Mouse (Mus musculus) bone marrow, adult 2 months (tissue): ENCODE data around the gene Hdac6. TPM values are rescaled to one million over a fixed set of nuclear protein-coding genes. Genes with fewer than 3 reads are reported as not detected.
"Not testable (repeated sequence)": the region's sequence is repeated elsewhere in the genome, so short reads cannot be mapped to it uniquely, and the experiment has no call there.

ENCODE experiments used
- H3K27ac ChIP-seq: fragments of 200-500 bp; 2 replicates; pipeline ENCODE4 v1.5.1; 2012; ENCODE audit warnings: low read depth, mild to moderate bottlenecking, control low read depth, inconsistent platforms, low read length; ENCODE audit not compliant: control insufficient read depth, poor library complexity, insufficient read depth
- H3K4me1 ChIP-seq: fragments of 200-500 bp; 2 replicates; pipeline ENCODE4 v1.6.1; 2011; ENCODE audit warnings: low read length; ENCODE audit not compliant: control insufficient read depth, insufficient read depth
- H3K4me3 ChIP-seq: fragments of 200-500 bp; replicated peaks from 2 replicates; pipeline ENCODE3; 2011; ENCODE audit warnings: mild to moderate bottlenecking, low read depth, low read length, control low read depth; ENCODE audit not compliant: control insufficient read depth
- CTCF ChIP-seq: fragments of 200-500 bp; IDR thresholded peaks from 2 replicates; pipeline ENCODE4 v1.5.1; 2011; ENCODE audit warnings: low read length, control low read depth; ENCODE audit not compliant: control insufficient read depth, insufficient read depth
- POLR2A ChIP-seq: fragments of 200-500 bp; IDR thresholded peaks from 2 replicates; pipeline ENCODE4 v1.6.1; 2011; ENCODE audit warnings: low read depth, mild to moderate bottlenecking, control low read depth, low read length, borderline replicate concordance; ENCODE audit not compliant: control insufficient read depth
- WGBS: fragments of 180-500 bp; shearing (Covaris S2); methylation state at CpG from one replicate; pipeline ENCODE4 v1.1.7; 2018; 5-methylcytosine and 5-hydroxymethylcytosine counted together
- polyA plus RNA-seq: library from polyadenylated mRNA; stranded (reverse); fragments of >200 nt; gene quantifications from 2 replicates; pipeline ENCODE4 v1.2.4, GENCODE M21; 2011; ENCODE audit warnings: low replicate concordance; ENCODE audit not compliant: missing spikeins, insufficient read depth, insufficient read length

Hdac6 gene
- polyA plus RNA-seq, 1 experiment = 17.0 TPM

GRCm38 (mm10) chrX:7936874-7937273, 10.8 kb downstream of the Hdac6 start:
- WGBS = 52% methylated on average over 11 of the region's 11 CpGs
- H3K4me3 ChIP-seq = no peak overlapping the region
- no peak for TF ChIP-seq POLR2A
- no peak for TF ChIP-seq CTCF
- H3K4me1 ChIP-seq = no peaks in the 10 kb centered on the region
- no peak overlapping the region for H3K27ac ChIP-seq

- WGBS = 32% methylated on average over 19 of the region's 19 CpGs
- Histone ChIP-seq H3K27ac (no peak within 1 kb of the TSS), H3K4me1 (no peaks in the 10 kb centered on the region), H3K4me3 (no peak within 1 kb of the TSS)
- no peak for TF ChIP-seq CTCF
- TF ChIP-seq POLR2A = no peak
Measured at GRCm38 (mm10) chrX:7928270-7928790, 19.4 kb downstream of the Hdac6 start, which contains the start of gene Eras. Gene Eras (minus strand): TSS chrX:7928607.

- 21% methylated on average over 10 of the region's 10 CpGs for WGBS
- Histone ChIP-seq H3K4me1 (no peaks in the 10 kb centered on the region), H3K4me3 (no peak overlapping the region), H3K27ac (no peak overlapping the region)
- TF ChIP-seq POLR2A (no peak), CTCF (no peak)
Measured at GRCm38 (mm10) chrX:7927116-7927515, 20.6 kb downstream of the Hdac6 start.

GRCm38 (mm10) chrX:7926266-7926665, 21.4 kb downstream of the Hdac6 start:
- no peak overlapping the region for H3K27ac ChIP-seq
- TF ChIP-seq CTCF (no peak), POLR2A (no peak)
- no peaks in the 10 kb centered on the region for H3K4me1 ChIP-seq
- H3K4me3 ChIP-seq = no peak overlapping the region
- 74% methylated on average over 6 of the region's 6 CpGs for WGBS

- WGBS = 7% methylated on average over 47 of the region's 48 CpGs
- H3K4me3 ChIP-seq = no peak overlapping the region
Measured at GRCm38 (mm10) chrX:7922032-7922431, 25.7 kb downstream of the Hdac6 start.

GRCm38 (mm10) chrX:7919601-7920383, 27.9 kb downstream of the Hdac6 start, which contains the start of gene Pcsk1n:
Gene Pcsk1n (plus strand): TSS chrX:7919822.
- WGBS = 19% methylated on average over 39 of the region's 40 CpGs

More at GRCm38 (mm10) chrX:7922032-7922431, 25.7 kb downstream of the Hdac6 start:
- H3K27ac ChIP-seq = no peak overlapping the region
- TF ChIP-seq POLR2A (no peak), CTCF (no peak)
- no peaks in the 10 kb centered on the region for H3K4me1 ChIP-seq

GRCm38 (mm10) chrX:7917960-7918359, 29.7 kb downstream of the Hdac6 start:
- not testable (repeated sequence) for H3K4me3 ChIP-seq, H3K27ac ChIP-seq, H3K4me1 ChIP-seq
- WGBS = 42% methylated on average over 6 of the region's 6 CpGs

More at GRCm38 (mm10) chrX:7919601-7920383, 27.9 kb downstream of the Hdac6 start, which contains the start of gene Pcsk1n:
- Histone ChIP-seq H3K27ac (no peak within 1 kb of the TSS), H3K4me3 (no peak within 1 kb of the TSS), H3K4me1 (no peaks in the 10 kb centered on the region)
- no peak for TF ChIP-seq CTCF
- no peak for TF ChIP-seq POLR2A

- H3K4me3 ChIP-seq, H3K4me1 ChIP-seq: not testable (repeated sequence)
- WGBS = 25% methylated on average over 3 of the region's 3 CpGs
Measured at GRCm38 (mm10) chrX:7915669-7916068, 32.0 kb downstream of the Hdac6 start.

GRCm38 (mm10) chrX:7910473-7910872, 37.2 kb downstream of the Hdac6 start:
- no peaks in the 10 kb centered on the region for H3K4me1 ChIP-seq
- no peak overlapping the region for H3K4me3 ChIP-seq
- TF ChIP-seq POLR2A = no peak
- TF ChIP-seq CTCF = no peak
- 57% methylated on average over 6 of the region's 6 CpGs for WGBS
- H3K27ac ChIP-seq = no peak overlapping the region

More at GRCm38 (mm10) chrX:7915669-7916068, 32.0 kb downstream of the Hdac6 start:
- not testable (repeated sequence) for H3K27ac ChIP-seq

- not testable (repeated sequence) for H3K27ac ChIP-seq, H3K4me1 ChIP-seq, H3K4me3 ChIP-seq
- 87% methylated on average over 4 of the region's 4 CpGs for WGBS
Measured at GRCm38 (mm10) chrX:7909242-7909641, 38.4 kb downstream of the Hdac6 start, which contains the start of gene Gm10490. Gene Gm10490 (plus strand): TSS chrX:7909542.
